8 mouse cellular contexts compared by ENCODE assay signal in genomic region chr11:6624619-6625382, GRCm38 (mm10). TPM values are rescaled to one million over a fixed set of nuclear protein-coding genes. Genes with fewer than 3 reads are reported as not detected.
DNase-seq lines count a peak whose midpoint lies in the region; ATAC-seq and TF ChIP-seq lines count a peak whose summit lies in the region.

No protein-coding gene starts in this region.

- H3K4me2 ChIP-seq in kidney, embryonic 15.5 days = peak overlapping the region; percentile 80
- H3K4me2 ChIP-seq in hindbrain, embryonic 16.5 days (ENCODE audit: low read length) = peak overlapping the region; percentile 92
- H3K4me2 ChIP-seq in midbrain, embryonic 15.5 days = peak overlapping the region; percentile 89

- peak overlapping the region; percentile 82 for H3K4me3 ChIP-seq in kidney, embryonic 15.5 days (replicated peaks)
- peak overlapping the region; percentile 72; the same call in 1 of the 2 replicates for H3K4me3 ChIP-seq in cortical plate, adult 2 months (ENCODE audit: insufficient read depth, low read length)
- peak overlapping the region; percentile 79 for H3K4me3 ChIP-seq in hindbrain, embryonic 16.5 days (ENCODE audit: low read length)
- H3K4me3 ChIP-seq in midbrain, embryonic 15.5 days = peak overlapping the region; percentile 85

- no peaks in the 10 kb centered on the region for H3K27me3 ChIP-seq in kidney, embryonic 15.5 days
- H3K27me3 ChIP-seq in hindbrain, embryonic 16.5 days (replicated peaks; ENCODE audit: control insufficient read depth, insufficient read depth, low read length) = no peaks in the 10 kb centered on the region
- H3K27me3 ChIP-seq in midbrain, embryonic 15.5 days (replicated peaks) = no peaks in the 10 kb centered on the region

- H3K27ac ChIP-seq in kidney, embryonic 15.5 days = no peak overlapping the region
- no peak overlapping the region for H3K27ac ChIP-seq in cortical plate, adult 2 months (ENCODE audit: insufficient read depth, low read length)
- H3K27ac ChIP-seq in hindbrain, embryonic 16.5 days (ENCODE audit: low read depth, low read length) = no peak overlapping the region
- H3K27ac ChIP-seq in midbrain, embryonic 15.5 days = no peak overlapping the region

- no peak for TF ChIP-seq POLR2A in cortical plate, adult 2 months (IDR thresholded peaks at IDR 0.05; ENCODE audit: extremely low read depth, insufficient read depth, low read length)

- no peak for TF ChIP-seq CTCF in cortical plate, adult 2 months (IDR thresholded peaks at IDR 0.05; ENCODE audit: extremely low read depth, insufficient read depth, low read length)

- ATAC-seq in kidney, embryonic 15.5 days (replicated peaks; ENCODE audit: low FRiP score) = no peak
- no peak for ATAC-seq in hindbrain, embryonic 16.5 days
- ATAC-seq in midbrain, embryonic 15.5 days (replicated peaks) = no peak
- ATAC-seq in activated CD4-positive, CD25-positive, alpha-beta regulatory T cell, adult 4 months = no peak

- no peaks in the 10 kb centered on the region for H3K9me3 ChIP-seq in kidney, embryonic 15.5 days (replicated peaks)
- H3K9me3 ChIP-seq in hindbrain, embryonic 16.5 days (ENCODE audit: control insufficient read depth, low read length) = no peaks in the 10 kb centered on the region
- no peaks in the 10 kb centered on the region for H3K9me3 ChIP-seq in midbrain, embryonic 15.5 days

- WGBS in kidney, embryonic 15.5 days = 70% methylated on average over 14 of the region's 14 CpGs
- 74% methylated on average over 14 of the region's 14 CpGs for WGBS in hindbrain, embryonic 16.5 days
- 74% methylated on average over 14 of the region's 14 CpGs for WGBS in midbrain, embryonic 15.5 days

- DNase-seq in kidney, adult 8-10 months = no peak
- no peak for DNase-seq in embryo, embryonic 9.5 days (ENCODE audit: extremely low spot score)
- no peak for DNase-seq in c-Kit-positive CD71-positive TER-119-positive erythroid progenitor cells, embryonic 14.5 days (ENCODE audit: low spot score)

- H3K9ac ChIP-seq in kidney, embryonic 15.5 days = peak overlapping the region; percentile 65
- H3K9ac ChIP-seq in hindbrain, embryonic 16.5 days (ENCODE audit: low read depth, low read length) = peak overlapping the region; percentile 77
- H3K9ac ChIP-seq in midbrain, embryonic 15.5 days = peak overlapping the region; percentile 67

- peaks cover 30% of the 10 kb centered on the region for H3K4me1 ChIP-seq in kidney, embryonic 15.5 days
- H3K4me1 ChIP-seq in cortical plate, adult 2 months (ENCODE audit: control insufficient read depth, insufficient read depth, low read length) = peaks cover 2% of the 10 kb centered on the region; the same call in 1 of the 2 replicates
- H3K4me1 ChIP-seq in hindbrain, embryonic 16.5 days (ENCODE audit: control insufficient read depth, insufficient read depth, low read depth, low read length) = peaks cover 29% of the 10 kb centered on the region
- H3K4me1 ChIP-seq in midbrain, embryonic 15.5 days = peaks cover 30% of the 10 kb centered on the region

- H3K36me3 ChIP-seq in kidney, embryonic 15.5 days = peaks cover 49% of the 10 kb centered on the region
- peaks cover 26% of the 10 kb centered on the region for H3K36me3 ChIP-seq in hindbrain, embryonic 16.5 days (ENCODE audit: control insufficient read depth, insufficient read depth, low read length)
- peaks cover 14% of the 10 kb centered on the region for H3K36me3 ChIP-seq in midbrain, embryonic 15.5 days (replicated peaks)

RNA-seq across cellular contexts. Expression of gene Tbrg4, which starts 1.1 kb away (rescaled TPM):
- polyA plus RNA-seq in kidney, embryonic 15.5 days (2015; fragmentation: Nextera tagmentation; extraction: Ambion mirVana) = 43.0 and 46.4 TPM in 2 replicates
- 57.5 and 60.2 TPM in 2 replicates for polyA plus RNA-seq in cortical plate, adult 2 months (2012; rRNA removed)
- polyA plus RNA-seq in hindbrain, embryonic 16.5 days (2015; fragmentation: Nextera tagmentation; extraction: Ambion mirVana) = 29.3 and 35.2 TPM in 2 replicates
- polyA plus RNA-seq in midbrain, embryonic 15.5 days (2015; fragmentation: Nextera tagmentation; extraction: Ambion mirVana) = 33.3 TPM in 2 replicates
- 10 to 100 TPM; 21.6 to 33.6 TPM for polyA plus RNA-seq in activated CD4-positive, CD25-positive, alpha-beta regulatory T cell, adult 4 months (2017; shearing (Covaris generic))

RNA-seq across cellular contexts. Expression of gene Wap, which starts 13.6 kb away (rescaled TPM):
- not detected in 2 replicates for polyA plus RNA-seq in kidney, embryonic 15.5 days (2015; fragmentation: Nextera tagmentation; extraction: Ambion mirVana)
- not detected in 2 replicates for polyA plus RNA-seq in cortical plate, adult 2 months (2012; rRNA removed)
- not detected in 2 replicates for polyA plus RNA-seq in hindbrain, embryonic 16.5 days (2015; fragmentation: Nextera tagmentation; extraction: Ambion mirVana)
- not detected in 2 replicates for polyA plus RNA-seq in midbrain, embryonic 15.5 days (2015; fragmentation: Nextera tagmentation; extraction: Ambion mirVana)
- not detected for polyA plus RNA-seq in activated CD4-positive, CD25-positive, alpha-beta regulatory T cell, adult 4 months (2017; shearing (Covaris generic))

RNA-seq across cellular contexts. Expression of gene Nacad, which starts 18.9 kb away (rescaled TPM):
- polyA plus RNA-seq in kidney, embryonic 15.5 days (2015; fragmentation: Nextera tagmentation; extraction: Ambion mirVana) = 2.0 and 3.7 TPM in 2 replicates
- polyA plus RNA-seq in cortical plate, adult 2 months (2012; rRNA removed) = 52.3 and 54.1 TPM in 2 replicates
- 72.1 and 81.0 TPM in 2 replicates for polyA plus RNA-seq in hindbrain, embryonic 16.5 days (2015; fragmentation: Nextera tagmentation; extraction: Ambion mirVana)
- polyA plus RNA-seq in midbrain, embryonic 15.5 days (2015; fragmentation: Nextera tagmentation; extraction: Ambion mirVana) = 103 and 106 TPM in 2 replicates
- not detected for polyA plus RNA-seq in activated CD4-positive, CD25-positive, alpha-beta regulatory T cell, adult 4 months (2017; shearing (Covaris generic))

RNA-seq across cellular contexts. Expression of gene Ramp3, which starts 33.5 kb away (rescaled TPM):
- polyA plus RNA-seq in kidney, embryonic 15.5 days (2015; fragmentation: Nextera tagmentation; extraction: Ambion mirVana) = 10.8 and 11.7 TPM in 2 replicates
- polyA plus RNA-seq in cortical plate, adult 2 months (2012; rRNA removed) = 36.6 and 40.6 TPM in 2 replicates
- 26.6 and 30.6 TPM in 2 replicates for polyA plus RNA-seq in hindbrain, embryonic 16.5 days (2015; fragmentation: Nextera tagmentation; extraction: Ambion mirVana)
- 10.2 and 12.0 TPM in 2 replicates for polyA plus RNA-seq in midbrain, embryonic 15.5 days (2015; fragmentation: Nextera tagmentation; extraction: Ambion mirVana)
- 1 to 10 TPM; 8.0 to 8.6 TPM for polyA plus RNA-seq in activated CD4-positive, CD25-positive, alpha-beta regulatory T cell, adult 4 months (2017; shearing (Covaris generic))

Comparison
In these comparisons a context has a peak if more than half of its experiments do, and no peak if none do; other contexts are left out.
1. RNA of gene Nacad, which starts 18.9 kb away (polyA plus RNA-seq): 103 to 106 TPM in midbrain, embryonic 15.5 days, 72.1 to 81.0 TPM in hindbrain, embryonic 16.5 days and 52.3 to 54.1 TPM in cortical plate, adult 2 months; 2.0 to 3.7 TPM in kidney, embryonic 15.5 days and not detected in activated CD4-positive, CD25-positive, alpha-beta regulatory T cell, adult 4 months; every median in the first group is over 10 times any median in the second.
2. Peak in every context shown above with its lines, with median percentiles within 50 percentile points of each other: H3K4me2 ChIP-seq, H3K4me3 ChIP-seq and H3K9ac ChIP-seq.